Mouse (Mus musculus) left cerebral cortex, postnatal 25 days (tissue): ENCODE results near the gene Pon2. TPM values are rescaled to one million over a fixed set of nuclear protein-coding genes. Genes with fewer than 3 reads are reported as not detected.
"Not testable (repeated sequence)": the region's sequence is repeated elsewhere in the genome, so short reads cannot be mapped to it uniquely, and the experiment has no call there.

Source experiments
- DNase-seq, 2 experiments: peaks; one replicate each; pipeline ENCODE4 v3.0.0; 2022; ENCODE audit warnings: low spot score in 2 of 2, mixed read lengths in 1 of 2
- intact Hi-C: fragments of 180-260 bp; cut with DNase I; formaldehyde crosslinking; loops from one replicate; pipeline ENCODE4 v1.15.1; 2025
- total RNA-seq, 2 experiments: library from RNA; stranded (reverse); gene quantifications; 2 replicates each; pipeline ENCODE4 v1.2.3; 2021

The Pon2 gene
- total RNA-seq, 2 experiments from 2014 or later: 24.5 to 25.4 TPM

- intact Hi-C loops: no loop called here
Measured at GRCm38 (mm10) chr6:5236843-5237371, 61.3 kb downstream of the Pon2 start.

GRCm38 (mm10) chr6:5234563-5234962 lies 63.7 kb downstream of the Pon2 start:
- DNase-seq: no peak
- intact Hi-C loops: no loop called here

More at GRCm38 (mm10) chr6:5236843-5237371, 61.3 kb downstream of the Pon2 start:
- no peak for DNase-seq

DNA sequence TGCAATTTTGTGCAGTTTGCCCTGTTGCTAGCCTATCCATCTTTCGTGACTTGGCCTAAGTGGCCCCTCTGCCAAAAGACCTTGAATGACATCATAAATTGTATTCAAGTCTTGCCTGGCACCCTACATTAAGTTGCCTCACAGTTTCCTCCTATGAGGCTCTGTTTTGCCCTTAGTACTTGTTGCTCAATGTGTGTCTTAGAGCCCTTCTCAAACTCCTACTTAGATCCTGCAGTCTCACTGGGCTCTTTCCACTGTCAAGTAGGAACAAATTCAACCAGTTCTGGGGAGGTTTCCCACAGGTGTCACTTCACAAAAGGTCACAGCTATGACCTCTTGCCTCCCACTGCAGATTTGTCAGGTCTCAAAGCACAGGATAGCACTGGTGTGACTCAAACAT lies 64.4 kb downstream of the Pon2 start:
- intact Hi-C loops: no loop called here
- DNase-seq: no peak

DNA sequence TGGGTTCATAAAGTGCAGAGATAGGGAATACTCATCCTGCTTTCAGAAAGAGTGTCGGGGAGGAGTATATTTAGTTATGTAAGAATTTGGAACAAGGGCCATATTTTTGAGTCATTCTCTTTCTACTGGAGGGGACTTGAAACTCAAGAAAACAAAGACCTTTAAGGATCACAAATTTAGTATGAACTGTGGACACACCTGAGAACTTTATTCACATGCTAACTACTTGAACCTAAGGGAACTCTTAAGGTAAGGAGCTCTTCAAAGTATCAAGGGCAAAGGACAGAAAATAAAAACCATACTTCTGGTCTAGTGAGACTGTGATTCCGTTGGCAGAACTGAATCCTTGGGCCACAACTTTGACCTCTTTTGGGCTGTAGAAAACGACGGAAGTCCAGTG lies 66.2 kb downstream of the Pon2 start:
- intact Hi-C loops: no loop called here

DNA sequence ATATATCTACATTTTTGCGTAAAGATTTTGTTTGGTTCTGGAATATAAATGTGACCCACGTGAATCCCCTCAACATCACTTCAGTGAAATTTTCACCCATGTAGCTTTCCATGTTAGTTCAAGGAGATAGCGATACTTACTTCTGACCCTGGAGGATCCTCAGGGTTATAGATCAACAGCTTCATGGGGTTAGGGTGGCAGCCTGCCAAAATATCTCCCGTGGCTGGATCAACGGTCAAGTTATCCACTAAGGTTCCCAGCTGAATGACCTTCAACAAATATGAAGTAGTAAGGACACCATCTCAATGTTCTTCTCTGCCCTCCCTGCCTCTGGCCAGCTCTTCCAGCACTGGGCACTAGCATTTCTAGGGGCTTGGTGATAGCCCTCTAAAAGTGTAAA lies 68.0 kb downstream of the Pon2 start:
- intact Hi-C loops: no loop called here

More for the DNA sequence above, 66.2 kb downstream of the Pon2 start:
- no peak for DNase-seq

DNA sequence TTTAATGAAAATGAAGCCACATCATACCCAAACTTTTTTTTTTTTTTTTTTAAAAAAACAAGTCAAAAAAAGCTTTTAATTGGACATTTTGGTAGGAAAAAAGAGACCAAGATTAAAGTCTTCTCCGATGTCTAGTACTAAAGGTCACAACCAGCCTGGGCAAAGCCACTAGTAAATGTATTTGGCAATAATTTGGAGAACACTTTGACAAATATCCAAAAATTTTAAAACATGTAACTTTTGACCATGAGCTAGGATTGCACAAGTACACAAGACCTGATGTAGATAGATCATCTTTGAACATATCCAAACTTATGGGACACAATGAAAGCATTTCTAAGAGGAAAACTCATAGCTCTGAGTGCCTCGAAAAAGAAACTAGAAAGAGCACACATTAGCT lies 74.7 kb downstream of the Pon2 start:
- DNase-seq, intact Hi-C loops: not testable (repeated sequence)

More for the DNA sequence above, 68.0 kb downstream of the Pon2 start:
- DNase-seq: no peak

GRCm38 (mm10) chr6:5222080-5222479 lies 76.2 kb downstream of the Pon2 start:
- no peak for DNase-seq
- intact Hi-C loops: no loop called here

- intact Hi-C loops: no loop called here
- no peak for DNase-seq
Measured at GRCm38 (mm10) chr6:5218190-5218589, 80.1 kb downstream of the Pon2 start.

Other genes with a start within 250 kb of the Pon2 start
- not detected for gene Pon1, start 104.5 kb downstream of the Pon2 start, total RNA-seq
- 1 to 10 TPM; 1.8 to 2.3 TPM for gene Pon3, start 42.2 kb downstream of the Pon2 start, total RNA-seq
- gene Asb4, start 84.9 kb upstream of the Pon2 start, total RNA-seq: 1 to 10 TPM in 1 of 2 experiments, under 1 TPM in 1; 0.55 to 1.0 TPM
- 10 to 100 TPM in 1 of 2 experiments, 1 to 10 TPM in 1; 9.1 to 10.0 TPM for gene Pdk4, start 197.9 kb upstream of the Pon2 start, total RNA-seq